Mouse (Mus musculus) ES-Bruce4 (cell line): Measurements from ENCODE around the gene Nell2. TPM values are rescaled to one million over a fixed set of nuclear protein-coding genes. Genes with fewer than 3 reads are reported as not detected.

Experiments
- H3K27ac ChIP-seq: 2 replicates; pipeline ENCODE4 v1.5.1; 2012; ENCODE audit warnings: low read length, inconsistent platforms; ENCODE audit not compliant: insufficient read depth
- H3K27me3 ChIP-seq: 2 replicates; pipeline ENCODE4 v1.6.1; 2012; ENCODE audit warnings: mild to moderate bottlenecking, low read length, inconsistent platforms; ENCODE audit not compliant: control insufficient read depth, poor library complexity, insufficient read depth, severe bottlenecking
- H3K36me3 ChIP-seq: 2 replicates; pipeline ENCODE4 v1.6.1; 2012; ENCODE audit warnings: inconsistent platforms, mild to moderate bottlenecking, low read length, moderate library complexity; ENCODE audit not compliant: control insufficient read depth, poor library complexity, insufficient read depth, severe bottlenecking
- H3K4me1 ChIP-seq: one replicate; pipeline ENCODE4 v1.8.1; 2011; ENCODE audit warnings: low read length; ENCODE audit not compliant: control insufficient read depth, insufficient read depth
- H3K4me3 ChIP-seq: 2 replicates; pipeline ENCODE4 v1.5.1; 2011; ENCODE audit warnings: low read depth, mild to moderate bottlenecking, low read length
- H3K9ac ChIP-seq: 2 replicates; pipeline ENCODE4 v1.6.1; 2012; ENCODE audit warnings: low read depth, mild to moderate bottlenecking, inconsistent platforms; ENCODE audit not compliant: poor library complexity, severe bottlenecking
- H3K9me3 ChIP-seq: replicated peaks from 2 replicates; pipeline ENCODE4 v1.6.1; 2012; ENCODE audit warnings: mild to moderate bottlenecking, low read length, inconsistent platforms; ENCODE audit not compliant: control insufficient read depth, poor library complexity, insufficient read depth, severe bottlenecking
- CTCF ChIP-seq: IDR thresholded peaks from one replicate; pipeline ENCODE4 v1.8.1; 2011; ENCODE audit warnings: low read depth, low read length
- EP300 ChIP-seq: IDR thresholded peaks from 2 replicates; pipeline ENCODE4 v1.6.1; 2011; ENCODE audit warnings: low read depth, low read length; ENCODE audit not compliant: insufficient read depth
- POLR2A ChIP-seq: IDR thresholded peaks from one replicate; pipeline ENCODE4 v1.8.1; 2011; ENCODE audit warnings: low read length; ENCODE audit not compliant: insufficient read depth
- polyA plus RNA-seq: library from polyadenylated mRNA; stranded (reverse); fragments of >200 nt; gene quantifications from 2 replicates; pipeline ENCODE4 v1.2.4, GENCODE M21; 2011; ENCODE audit warnings: low read depth; ENCODE audit not compliant: missing spikeins, insufficient read depth, insufficient read length

Gene Nell2
- polyA plus RNA-seq, 1 experiment: 0.31 TPM

DNA sequence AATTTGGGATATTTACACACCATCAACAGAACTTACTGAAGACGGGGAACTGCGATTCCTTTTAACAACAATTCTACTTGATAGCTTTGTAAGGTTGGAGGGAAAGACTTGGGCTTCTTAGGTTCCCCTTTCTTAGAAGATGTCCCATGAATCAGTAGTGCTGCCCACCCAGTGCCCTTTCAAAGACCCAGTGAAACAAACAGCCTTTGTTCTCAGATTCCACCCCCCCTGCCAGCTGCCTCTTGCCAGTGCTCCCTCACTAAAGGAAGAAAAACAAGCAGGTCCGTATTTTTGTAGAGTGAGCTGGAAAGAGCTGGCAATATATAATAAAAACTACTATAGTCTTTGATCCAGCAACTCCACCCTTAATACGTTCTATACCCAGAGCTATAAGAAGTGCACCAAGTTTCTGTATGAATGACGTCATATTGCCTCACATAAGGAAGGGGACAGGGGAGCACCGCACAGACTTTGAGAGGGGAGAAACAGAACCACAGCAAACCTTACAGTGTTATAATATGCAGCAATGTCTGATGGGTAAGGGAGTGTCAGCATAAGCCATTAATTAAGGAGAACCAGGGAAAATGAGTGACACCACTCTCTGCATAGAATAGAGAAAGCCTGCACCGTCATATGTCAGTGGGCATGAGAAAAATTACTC is 100.2 kb downstream of the Nell2 start:
- no peak overlapping the region for H3K27ac ChIP-seq
- TF ChIP-seq EP300: no peak
- no peak for TF ChIP-seq POLR2A
- no peak for TF ChIP-seq CTCF

DNA sequence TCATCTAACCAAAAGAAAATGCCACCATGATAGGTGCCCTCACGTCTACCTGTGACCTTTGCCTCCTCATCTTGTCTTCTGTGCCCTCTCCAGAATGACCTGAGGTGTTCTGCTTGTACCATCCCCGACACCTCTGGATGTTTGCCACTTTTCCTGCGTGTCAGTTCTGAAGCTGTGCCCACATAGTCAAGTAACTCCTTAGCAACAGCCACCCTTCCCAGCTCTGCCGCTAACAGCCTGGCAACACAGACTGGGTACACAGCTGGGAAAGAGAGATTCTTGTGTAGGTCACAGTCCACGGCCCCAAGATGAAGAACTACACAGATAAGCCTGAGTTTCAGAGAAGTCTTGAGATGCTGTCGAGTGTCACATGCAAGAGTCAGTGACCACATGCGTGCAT is 103.3 kb downstream of the Nell2 start:
- Histone ChIP-seq H3K4me3 (no peak overlapping the region), H3K36me3 (no peaks in the 10 kb centered on the region), H3K9ac (no peak overlapping the region), H3K4me1 (no peaks in the 10 kb centered on the region), H3K9me3 (no peaks in the 10 kb centered on the region), H3K27me3 (no peaks in the 10 kb centered on the region), H3K27ac (no peak overlapping the region)
- TF ChIP-seq POLR2A (no peak), EP300 (no peak)

More for the DNA sequence above, 100.2 kb downstream of the Nell2 start:
- H3K9me3 ChIP-seq: no peaks in the 10 kb centered on the region
- no peaks in the 10 kb centered on the region for H3K4me1 ChIP-seq
- no peaks in the 10 kb centered on the region for H3K36me3 ChIP-seq
- H3K4me3 ChIP-seq: no peak overlapping the region
- no peaks in the 10 kb centered on the region for H3K27me3 ChIP-seq
- no peak overlapping the region for H3K9ac ChIP-seq

DNA sequence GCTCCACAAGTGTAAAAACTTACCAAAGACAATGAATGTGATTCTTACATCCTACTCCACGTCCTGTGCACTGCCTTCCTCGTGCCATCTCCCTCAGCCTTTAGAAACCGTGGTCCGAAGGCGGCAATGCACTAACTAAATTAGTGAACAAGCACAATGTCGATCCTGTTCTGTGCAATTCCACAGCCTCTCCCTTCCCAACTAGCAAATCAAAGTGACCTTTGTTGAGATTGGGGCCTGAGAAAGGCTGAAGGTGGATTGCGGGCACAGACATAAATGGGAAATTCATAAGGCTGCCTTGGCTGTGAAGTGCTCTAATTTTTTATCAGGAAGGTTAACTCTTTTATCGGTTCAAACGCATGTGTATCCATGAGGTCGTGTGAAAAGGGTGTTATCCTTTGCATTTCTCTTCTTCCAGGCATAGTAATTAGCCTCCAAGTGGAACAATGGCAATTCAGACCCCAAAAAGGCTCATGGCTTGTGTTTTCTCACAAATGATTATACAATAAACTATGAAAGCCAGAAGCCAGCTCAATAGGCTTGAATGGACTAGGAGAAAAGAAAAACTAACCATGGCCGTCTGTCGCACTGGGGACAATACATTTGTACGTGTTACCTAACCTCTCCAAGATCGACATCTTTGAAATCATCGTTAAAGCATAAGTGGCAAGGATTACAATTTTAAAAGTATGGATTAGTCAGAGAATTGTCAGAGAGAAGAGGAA is 106.0 kb downstream of the Nell2 start:
- Histone ChIP-seq H3K9ac (no peak overlapping the region), H3K27ac (no peak overlapping the region), H3K4me1 (no peaks in the 10 kb centered on the region), H3K4me3 (no peak overlapping the region), H3K27me3 (no peaks in the 10 kb centered on the region), H3K9me3 (no peaks in the 10 kb centered on the region), H3K36me3 (no peaks in the 10 kb centered on the region)
- TF ChIP-seq POLR2A: no peak
- no peak for TF ChIP-seq EP300
- no peak for TF ChIP-seq CTCF

DNA sequence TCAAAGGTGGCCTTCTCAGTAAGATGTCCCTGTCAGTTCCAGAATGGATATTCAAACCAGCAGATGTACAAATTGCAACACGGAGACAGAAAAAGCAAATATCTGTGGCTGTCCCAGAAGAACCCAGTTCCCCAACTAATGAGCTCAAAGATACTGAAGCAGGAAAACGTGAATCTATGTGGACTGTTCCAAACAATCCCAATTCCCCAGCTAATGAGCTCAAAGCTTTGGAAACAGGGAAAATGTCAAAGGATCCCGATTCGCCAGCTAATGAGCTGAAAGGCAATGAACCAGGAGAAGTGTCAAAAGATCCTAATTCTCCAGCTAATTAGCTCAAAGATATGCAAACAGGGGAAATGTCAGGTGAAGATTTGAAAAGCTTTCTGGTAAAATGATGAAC is 109.7 kb downstream of the Nell2 start:
- no peaks in the 10 kb centered on the region for H3K4me1 ChIP-seq
- H3K36me3 ChIP-seq: no peaks in the 10 kb centered on the region
- H3K9ac ChIP-seq: no peak overlapping the region
- H3K27ac ChIP-seq: no peak overlapping the region
- TF ChIP-seq CTCF (no peak), EP300 (no peak), POLR2A (no peak)
- H3K27me3 ChIP-seq: no peaks in the 10 kb centered on the region
- H3K9me3 ChIP-seq: no peaks in the 10 kb centered on the region
- H3K4me3 ChIP-seq: no peak overlapping the region

DNA sequence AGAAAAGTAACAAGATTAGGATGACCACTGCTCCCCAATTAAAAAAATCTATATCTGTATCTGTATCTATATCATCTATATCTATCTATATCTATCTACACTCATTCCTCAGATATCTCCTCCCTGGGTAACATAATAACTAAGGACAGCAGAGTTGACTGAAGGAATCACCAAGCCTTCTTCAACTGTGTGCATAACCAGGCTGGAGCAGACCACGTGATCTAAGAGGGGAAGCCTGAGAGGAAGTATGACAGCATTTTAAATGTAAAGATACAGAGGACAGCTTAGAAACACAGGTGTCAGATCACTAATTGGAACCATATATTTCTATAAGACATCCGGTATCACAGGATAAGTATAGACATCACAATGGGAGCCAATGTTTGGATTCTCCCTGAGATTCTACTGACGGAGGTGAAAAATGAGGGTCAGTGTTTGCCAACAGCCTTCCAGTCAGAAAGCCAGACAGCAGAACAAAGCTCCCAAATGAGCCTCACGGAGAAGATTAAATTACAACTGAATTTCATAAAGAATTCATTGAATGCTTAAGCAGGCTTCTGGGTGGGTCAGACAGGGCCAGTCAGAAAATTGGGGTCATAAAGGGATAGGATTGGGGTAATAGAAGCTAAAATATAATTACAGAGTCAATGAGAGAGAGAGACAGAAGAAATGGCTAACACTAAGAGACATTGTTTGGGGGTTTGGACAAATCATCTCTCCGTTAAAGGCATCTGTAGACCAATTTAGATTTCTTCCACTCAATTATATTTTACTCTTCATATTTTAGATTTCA is 116.2 kb downstream of the Nell2 start:
- H3K27ac ChIP-seq: no peak overlapping the region
- no peaks in the 10 kb centered on the region for H3K27me3 ChIP-seq
- no peaks in the 10 kb centered on the region for H3K4me1 ChIP-seq
- H3K9ac ChIP-seq: no peak overlapping the region
- H3K9me3 ChIP-seq: no peaks in the 10 kb centered on the region
- no peaks in the 10 kb centered on the region for H3K36me3 ChIP-seq
- TF ChIP-seq CTCF: no peak
- TF ChIP-seq POLR2A: no peak
- TF ChIP-seq EP300: no peak
- H3K4me3 ChIP-seq: no peak overlapping the region
